Mouse (Mus musculus) megakaryocyte, embryonic 14.5 days (primary cell): Measurements from ENCODE around the gene Olfr92. TPM values are rescaled to one million over a fixed set of nuclear protein-coding genes. Genes with fewer than 3 reads are reported as not detected.

Source experiments
- H3K27me3 ChIP-seq: replicated peaks from 2 replicates; pipeline ENCODE3; 2012; ENCODE audit warnings: inconsistent platforms
- H3K36me3 ChIP-seq: replicated peaks from 2 replicates; pipeline ENCODE3; 2012; ENCODE audit warnings: low read length, inconsistent platforms, mixed read lengths
- H3K4me1 ChIP-seq: 2 replicates; pipeline ENCODE4 v1.6.1; 2012; ENCODE audit warnings: inconsistent platforms
- H3K4me3 ChIP-seq: replicated peaks from 2 replicates; pipeline ENCODE3; 2012; ENCODE audit warnings: moderate library complexity, mild to moderate bottlenecking, inconsistent platforms
- H3K9me3 ChIP-seq: 2 replicates; pipeline ENCODE4 v1.6.1; 2012; ENCODE audit warnings: inconsistent platforms
- FLI1 ChIP-seq: IDR thresholded peaks from 2 replicates; pipeline ENCODE4 v1.6.1; 2012; ENCODE audit warnings: low read length, inconsistent platforms, mixed read lengths
- GATA1 ChIP-seq: IDR thresholded peaks from 3 replicates; pipeline ENCODE4 v1.6.1; 2012; ENCODE audit warnings: mixed read lengths, low read length, inconsistent platforms, borderline replicate concordance
- polyA plus RNA-seq: library from polyadenylated mRNA; stranded (reverse); fragments of >175 nt; gene quantifications from 2 replicates; pipeline ENCODE4 v1.2.3, GENCODE M21; 2012; ENCODE audit warnings: low replicate concordance; ENCODE audit not compliant: insufficient read depth

The Olfr92 gene
- polyA plus RNA-seq, 1 experiment = not detected

GRCm38 (mm10) chr17:37080119-37080518, 39.8 kb downstream of the Olfr92 start:
- H3K4me3 ChIP-seq = no peak overlapping the region
- no peak for TF ChIP-seq GATA1
- TF ChIP-seq FLI1 = no peak
- no peaks in the 10 kb centered on the region for H3K9me3 ChIP-seq
- peaks cover 3% of the 10 kb centered on the region; the same call in 1 of the 2 replicates for H3K4me1 ChIP-seq
- H3K36me3 ChIP-seq = no peaks in the 10 kb centered on the region
- H3K27me3 ChIP-seq = peaks cover 2% of the 10 kb centered on the region

GRCm38 (mm10) chr17:37078990-37079389, 40.9 kb downstream of the Olfr92 start:
- H3K4me3 ChIP-seq = no peak overlapping the region
- TF ChIP-seq FLI1 (no peak), GATA1 (no peak)
- H3K9me3 ChIP-seq = no peaks in the 10 kb centered on the region
- H3K27me3 ChIP-seq = peaks cover 2% of the 10 kb centered on the region
- H3K4me1 ChIP-seq = peaks cover 3% of the 10 kb centered on the region
- H3K36me3 ChIP-seq = no peaks in the 10 kb centered on the region

- Histone ChIP-seq H3K9me3 (no peaks in the 10 kb centered on the region), H3K4me1 (peaks cover 3% of the 10 kb centered on the region), H3K4me3 (no peak overlapping the region), H3K27me3 (peaks cover 2% of the 10 kb centered on the region), H3K36me3 (peaks cover 3% of the 10 kb centered on the region)
- TF ChIP-seq GATA1 (no peak), FLI1 (no peak)
Measured at GRCm38 (mm10) chr17:37078193-37078592, 41.7 kb downstream of the Olfr92 start.

GRCm38 (mm10) chr17:37075766-37076165, 44.1 kb downstream of the Olfr92 start:
- TF ChIP-seq GATA1 = no peak
- Histone ChIP-seq H3K36me3 (peaks cover 22% of the 10 kb centered on the region), H3K4me1 (no peaks in the 10 kb centered on the region; the same call in 1 of the 2 replicates)

GRCm38 (mm10) chr17:37075181-37075580, 44.7 kb downstream of the Olfr92 start:
- Histone ChIP-seq H3K36me3 (peaks cover 27% of the 10 kb centered on the region), H3K27me3 (no peaks in the 10 kb centered on the region), H3K4me3 (no peak overlapping the region), H3K4me1 (no peaks in the 10 kb centered on the region; the same call in 1 of the 2 replicates), H3K9me3 (no peaks in the 10 kb centered on the region)
- TF ChIP-seq FLI1 (no peak), GATA1 (no peak)

More at GRCm38 (mm10) chr17:37075766-37076165, 44.1 kb downstream of the Olfr92 start:
- Histone ChIP-seq H3K27me3 (no peaks in the 10 kb centered on the region), H3K9me3 (no peaks in the 10 kb centered on the region), H3K4me3 (no peak overlapping the region)

- no peaks in the 10 kb centered on the region for H3K27me3 ChIP-seq
- TF ChIP-seq FLI1 (no peak), GATA1 (no peak)
- no peak overlapping the region for H3K4me3 ChIP-seq
- H3K36me3 ChIP-seq = peaks cover 42% of the 10 kb centered on the region
- H3K9me3 ChIP-seq = no peaks in the 10 kb centered on the region
- no peaks in the 10 kb centered on the region; the same call in 1 of the 2 replicates for H3K4me1 ChIP-seq
Measured at GRCm38 (mm10) chr17:37072730-37073276, 47.1 kb downstream of the Olfr92 start.

GRCm38 (mm10) chr17:37072080-37072729, 47.7 kb downstream of the Olfr92 start:
- H3K9me3 ChIP-seq = no peaks in the 10 kb centered on the region
- H3K27me3 ChIP-seq = no peaks in the 10 kb centered on the region
- TF ChIP-seq GATA1 (no peak), FLI1 (no peak)
- peaks cover under 1% of the 10 kb centered on the region; the same call in 1 of the 2 replicates for H3K4me1 ChIP-seq
- H3K36me3 ChIP-seq = peaks cover 45% of the 10 kb centered on the region
- H3K4me3 ChIP-seq = no peak overlapping the region

GRCm38 (mm10) chr17:37070121-37070520, 49.8 kb downstream of the Olfr92 start:
- Histone ChIP-seq H3K27me3 (no peaks in the 10 kb centered on the region), H3K4me3 (no peak overlapping the region), H3K4me1 (peaks cover 5% of the 10 kb centered on the region; the same call in 1 of the 2 replicates), H3K36me3 (peaks cover 62% of the 10 kb centered on the region), H3K9me3 (no peaks in the 10 kb centered on the region)
- TF ChIP-seq FLI1 (no peak), GATA1 (no peak)

GRCm38 (mm10) chr17:37067861-37068260, 52.0 kb downstream of the Olfr92 start:
- peaks cover 74% of the 10 kb centered on the region for H3K36me3 ChIP-seq
- TF ChIP-seq FLI1 = no peak
- TF ChIP-seq GATA1 = no peak
- H3K4me1 ChIP-seq = peaks cover 5% of the 10 kb centered on the region; the same call in 1 of the 2 replicates
- H3K27me3 ChIP-seq = no peaks in the 10 kb centered on the region
- H3K9me3 ChIP-seq = no peaks in the 10 kb centered on the region
- H3K4me3 ChIP-seq = no peak overlapping the region

- TF ChIP-seq FLI1 = no peak
- TF ChIP-seq GATA1 = no peak
- no peak overlapping the region for H3K4me3 ChIP-seq
- H3K36me3 ChIP-seq = peaks cover 75% of the 10 kb centered on the region
- no peaks in the 10 kb centered on the region for H3K9me3 ChIP-seq
- H3K27me3 ChIP-seq = no peaks in the 10 kb centered on the region
- H3K4me1 ChIP-seq = peaks cover 5% of the 10 kb centered on the region; the same call in 1 of the 2 replicates
Measured at GRCm38 (mm10) chr17:37065993-37066392, 53.9 kb downstream of the Olfr92 start.
